Mouse (Mus musculus): ENCODE data around the gene Dnajb1.
"Not testable (repeated sequence)": the region's sequence is repeated elsewhere in the genome, so short reads cannot be mapped to it uniquely, and the experiment has no call there.

The Dnajb1 gene

DNA sequence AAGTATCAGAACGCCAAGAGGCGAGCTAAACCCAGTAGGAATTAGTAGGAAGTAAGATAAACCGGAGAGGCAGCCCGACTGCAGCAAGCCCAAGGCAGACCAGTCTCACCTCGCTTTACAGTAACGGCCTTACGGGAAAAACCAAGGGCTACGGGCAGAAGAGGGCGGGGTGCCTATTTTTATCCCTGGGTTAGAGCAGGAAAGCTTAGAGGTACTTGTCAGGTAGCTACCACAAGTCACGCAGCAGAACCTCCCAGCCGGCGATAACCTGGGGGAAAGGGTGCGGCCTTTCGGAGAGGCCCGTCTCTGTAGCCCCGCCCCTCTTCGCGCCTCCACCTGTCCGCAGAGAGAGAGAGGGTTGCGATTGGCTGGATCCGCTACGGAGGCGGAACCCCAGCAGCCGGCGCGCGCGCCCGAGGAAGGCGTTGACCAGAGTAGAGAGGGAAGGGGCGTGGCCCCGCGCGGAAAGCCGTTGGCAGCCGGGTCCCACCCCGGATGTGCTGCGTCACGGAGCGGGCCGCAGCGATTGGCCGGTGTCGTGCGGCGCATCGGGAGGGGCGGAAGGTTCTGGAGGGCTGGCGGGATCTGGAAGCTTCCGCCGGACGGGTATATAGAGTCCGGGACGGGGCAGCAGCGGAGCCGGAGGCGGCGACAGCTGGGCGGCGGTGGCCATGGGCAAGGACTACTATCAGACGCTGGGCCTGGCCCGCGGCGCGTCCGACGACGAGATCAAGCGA, at the start of gene Dnajb1, which contains the start of gene Tecr:
Dnajb1 (plus strand) TSS at position 533 of the 737 bp plus-strand sequence.
Tecr (minus strand) TSS at position 311 of the 737 bp plus-strand sequence.
- DNase-seq (ENCODE audit: extremely low spot score, low read depth, low spot score), result peak; percentile 87

DNA sequence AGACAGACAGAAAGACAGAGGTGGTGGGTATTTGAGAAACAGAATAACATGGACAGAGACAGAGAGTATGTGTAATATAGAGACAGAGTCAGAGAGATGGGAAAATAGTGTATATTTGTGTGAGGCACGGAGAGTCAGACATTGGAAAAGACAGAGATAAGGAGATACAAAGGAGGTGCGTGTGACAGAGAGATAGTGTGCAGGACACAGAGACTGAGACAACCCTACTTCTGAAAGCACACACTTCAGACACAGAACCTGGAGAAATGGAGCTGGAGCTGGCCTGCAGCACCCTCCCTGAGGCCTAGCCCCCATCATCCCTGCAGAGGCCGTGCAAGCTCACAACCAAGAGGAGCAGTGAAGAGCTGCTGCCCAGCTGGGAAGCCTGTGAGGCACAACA, 45.3 kb upstream of the Dnajb1 start:
- DNase-seq (ENCODE audit: extremely low spot score, low read depth, low spot score), result no peak

DNA sequence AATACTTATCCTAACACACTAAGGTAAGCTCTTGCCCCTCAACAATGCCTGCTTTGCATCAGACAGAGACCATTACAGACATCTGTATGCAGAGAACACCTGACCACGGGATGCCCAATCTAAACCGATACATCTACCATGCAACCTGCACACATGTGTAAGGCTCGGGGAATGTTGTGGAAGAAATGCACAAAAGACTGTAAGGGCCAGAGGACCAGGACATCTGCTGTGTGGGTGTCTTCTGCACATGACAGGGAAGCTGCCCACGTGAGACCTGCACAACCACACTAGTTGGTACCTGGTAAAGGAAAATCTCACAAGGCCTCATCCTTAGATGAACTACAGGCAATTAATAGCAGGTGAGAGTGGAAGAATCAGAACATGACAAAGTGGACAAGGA, 44.7 kb upstream of the Dnajb1 start:
- no peak for DNase-seq (ENCODE audit: extremely low spot score, low read depth, low spot score)

DNA sequence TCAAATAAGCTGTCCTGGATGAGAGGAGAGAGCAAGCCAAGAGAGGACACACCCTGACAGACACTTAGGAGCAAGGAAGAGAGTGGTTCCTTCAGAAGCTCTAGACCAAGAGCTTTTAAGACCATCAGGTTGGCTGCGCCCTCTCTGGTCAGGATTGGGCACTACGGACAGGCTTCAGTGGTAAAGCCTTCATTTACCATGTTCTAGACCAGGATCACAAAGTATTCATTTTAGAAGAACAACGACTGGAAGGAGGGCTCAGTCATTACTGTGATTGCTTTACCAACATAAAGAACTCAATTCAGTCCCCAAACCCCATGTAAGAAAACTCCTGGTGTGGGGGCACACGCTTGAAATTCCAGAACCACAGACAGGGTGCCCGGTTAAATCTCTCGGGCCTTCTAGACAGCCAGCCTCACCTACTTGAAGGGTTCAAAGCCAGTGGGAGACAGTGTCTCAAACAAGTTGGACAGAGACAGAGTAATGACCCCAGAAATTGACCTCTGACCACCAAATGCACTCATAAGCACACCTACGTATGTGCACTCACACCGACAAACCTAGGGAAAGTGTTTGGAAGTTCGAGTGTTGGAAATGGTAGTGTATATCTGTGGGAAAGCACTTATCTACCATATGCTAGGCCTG, 42.1 kb upstream of the Dnajb1 start:
- DNase-seq (ENCODE audit: extremely low spot score, low read depth, low spot score), result no peak

- peak; percentile 28 for DNase-seq (ENCODE audit: extremely low spot score, low read depth, low spot score)
Observed at GRCm38 (mm10) chr8:83566469-83567395, 41.3 kb upstream of the Dnajb1 start, which contains the start of gene Ndufb7. Gene Ndufb7 (plus strand): TSS chr8:83566671.

DNA sequence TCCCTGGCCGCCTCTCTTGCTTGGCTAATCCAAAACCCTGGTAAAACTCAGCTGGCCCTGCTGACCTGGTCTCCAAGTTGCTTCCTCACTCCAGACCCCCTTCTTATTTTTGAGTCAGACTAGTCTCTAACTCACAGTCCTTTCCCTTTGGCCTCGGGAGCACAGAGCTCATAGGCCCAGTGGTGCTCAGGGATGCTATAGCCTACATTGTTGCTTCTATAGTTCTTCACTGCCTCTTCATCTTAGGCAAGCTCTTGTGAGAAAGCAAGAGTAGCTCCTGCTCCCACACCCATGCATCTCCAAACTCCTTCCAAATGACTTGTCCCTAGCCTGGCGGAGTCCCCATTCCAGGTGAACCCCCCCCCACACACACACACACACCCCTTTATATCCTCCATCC, 40.3 kb upstream of the Dnajb1 start:
- no peak for DNase-seq (ENCODE audit: extremely low spot score, low read depth, low spot score)

- DNase-seq (ENCODE audit: extremely low spot score, low read depth, low spot score), result no peak
Observed at GRCm38 (mm10) chr8:83568128-83568527, 39.9 kb upstream of the Dnajb1 start.

- no peak for DNase-seq (ENCODE audit: extremely low spot score, low read depth, low spot score)
Observed at GRCm38 (mm10) chr8:83568755-83569154, 39.2 kb upstream of the Dnajb1 start.

- no peak for DNase-seq (ENCODE audit: extremely low spot score, low read depth, low spot score)
Observed at GRCm38 (mm10) chr8:83569165-83569564, 38.8 kb upstream of the Dnajb1 start.

DNA sequence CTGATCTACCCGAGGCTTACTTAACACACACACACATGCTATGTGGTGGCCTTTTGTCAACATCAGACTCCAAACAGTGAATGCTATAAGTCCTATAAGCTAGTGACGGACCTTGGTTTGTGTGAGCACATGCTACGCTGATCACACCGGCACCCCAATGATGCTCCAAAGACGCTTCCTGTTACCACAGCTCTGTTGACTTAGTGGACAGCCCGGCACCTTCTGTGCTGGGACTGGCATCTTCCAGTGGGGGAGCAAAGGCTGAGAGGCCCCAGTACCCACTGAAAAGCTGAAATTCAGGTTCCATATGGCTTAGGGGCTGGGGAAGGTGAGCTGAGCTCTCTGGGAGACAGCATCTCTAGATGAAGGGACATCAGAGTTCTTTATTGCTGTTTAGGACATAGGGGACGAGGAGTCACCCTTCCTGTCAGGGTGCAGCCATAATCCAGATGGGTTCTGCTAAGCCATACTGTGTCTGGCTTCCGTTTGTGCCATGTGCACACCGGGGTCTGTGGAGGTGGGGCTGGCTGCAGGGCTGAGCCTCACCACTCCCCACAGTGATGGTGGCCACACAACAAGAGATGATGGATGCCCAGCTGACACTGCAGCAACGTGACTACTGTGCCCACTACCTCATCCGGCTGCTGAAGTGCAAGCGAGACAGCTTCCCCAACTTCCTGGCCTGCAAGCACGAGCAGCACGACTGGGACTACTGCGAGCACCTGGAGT, 37.6 kb upstream of the Dnajb1 start:
- DNase-seq (ENCODE audit: extremely low spot score, low read depth, low spot score), result no peak

- DNase-seq (ENCODE audit: extremely low spot score, low read depth, low spot score), result not testable (repeated sequence)
Observed at GRCm38 (mm10) chr8:83571001-83571340, 37.0 kb upstream of the Dnajb1 start.

DNA sequence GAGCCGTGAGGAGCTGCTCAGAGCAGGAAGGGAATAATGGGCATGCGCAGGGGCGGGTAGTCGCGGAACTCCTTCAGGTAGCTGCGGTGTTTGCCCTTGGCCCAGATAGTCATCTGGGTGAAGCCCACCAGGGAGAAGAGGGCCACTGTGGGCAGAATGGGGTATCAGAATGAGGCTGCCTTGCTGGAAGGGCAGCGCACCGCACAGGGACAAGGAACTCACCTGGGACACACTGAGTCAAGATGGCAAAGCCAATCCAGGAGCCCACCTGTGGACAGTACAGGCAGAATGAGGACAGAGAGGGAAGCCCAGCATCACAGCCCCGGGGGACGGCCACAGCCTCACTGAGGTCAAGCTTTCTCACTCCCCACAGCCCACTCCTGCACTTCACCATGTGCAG, 36.2 kb upstream of the Dnajb1 start:
- no peak for DNase-seq (ENCODE audit: extremely low spot score, low read depth, low spot score)

- DNase-seq (ENCODE audit: extremely low spot score, low read depth, low spot score), result no peak
Observed at GRCm38 (mm10) chr8:83572246-83572812, 35.7 kb upstream of the Dnajb1 start.

- DNase-seq (ENCODE audit: extremely low spot score, low read depth, low spot score), result no peak
Observed at GRCm38 (mm10) chr8:83573140-83573875, 34.7 kb upstream of the Dnajb1 start.

DNA sequence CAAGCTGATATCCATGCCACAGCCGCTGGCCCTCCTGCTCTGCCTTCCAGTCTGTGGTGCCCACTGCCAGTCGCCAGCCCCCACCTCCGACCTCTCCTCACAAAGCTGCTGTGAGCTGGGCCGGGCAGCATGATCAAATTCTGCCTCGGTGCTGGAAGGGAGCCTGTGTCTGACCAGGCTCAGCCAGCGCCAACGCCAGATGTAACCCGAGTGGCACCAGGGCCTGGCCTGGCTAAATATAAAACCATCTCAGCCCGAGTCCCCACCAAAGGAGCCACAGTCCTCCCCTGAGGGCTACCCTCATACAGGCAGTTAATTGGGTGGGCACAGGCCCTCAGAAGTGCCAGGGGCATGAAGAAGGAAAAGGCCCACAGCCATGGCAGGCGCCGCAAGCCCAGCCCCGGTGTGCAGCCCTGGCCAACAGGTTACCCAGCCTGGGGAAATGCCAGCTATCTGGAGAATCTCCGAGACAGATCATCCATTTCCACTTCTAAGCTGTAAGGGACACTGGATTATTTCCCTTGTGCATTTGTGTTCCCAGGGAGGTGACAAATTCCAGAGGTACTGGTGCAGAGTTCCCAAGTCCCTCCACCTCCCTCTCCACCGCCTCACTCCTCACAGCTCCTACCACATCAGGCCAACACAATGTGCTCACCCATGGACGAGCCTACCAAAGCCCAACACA, 33.2 kb upstream of the Dnajb1 start:
- DNase-seq (ENCODE audit: extremely low spot score, low read depth, low spot score), result no peak

- DNase-seq (ENCODE audit: extremely low spot score, low read depth, low spot score), result no peak
Observed at GRCm38 (mm10) chr8:83575561-83576515, 32.2 kb upstream of the Dnajb1 start.

GRCm38 (mm10) chr8:83576516-83576895, 31.5 kb upstream of the Dnajb1 start:
- no peak for DNase-seq (ENCODE audit: extremely low spot score, low read depth, low spot score)

GRCm38 (mm10) chr8:83576921-83577320, 31.1 kb upstream of the Dnajb1 start:
- DNase-seq (ENCODE audit: extremely low spot score, low read depth, low spot score), result no peak
